Mouse (Mus musculus) MEL (cell line): ENCODE results near the gene Uba5. TPM values are rescaled to one million over a fixed set of nuclear protein-coding genes. Genes with fewer than 3 reads are reported as not detected.

Experiments used
- DNase-seq: peaks from one replicate; pipeline ENCODE4 v3.0.0; 2011; ENCODE audit warnings: low read depth, low spot score
- H3K27ac ChIP-seq: 2 replicates; pipeline ENCODE4 v1.5.1; 2012; ENCODE audit warnings: low read depth, mild to moderate bottlenecking, control low read depth, low read length, moderate library complexity; ENCODE audit not compliant: control insufficient read depth
- H3K27me3 ChIP-seq, 2 experiments: fragments of 150-350 bp in 1 of 2; sonication (generic) in 1 of 2; 2 replicates each; pipeline ENCODE4 v1.6.1; 2012; ENCODE audit warnings: low read length in 2 of 2, mild to moderate bottlenecking in 2 of 2, improper control_type of control experiment in 1 of 2, moderate library complexity in 1 of 2; ENCODE audit not compliant: insufficient read depth in 2 of 2, control insufficient read depth in 1 of 2
- H3K36me3 ChIP-seq, 2 experiments: 2 replicates each; pipeline ENCODE4 v1.6.1; 2012 to 2014; ENCODE audit warnings: low read length in 2 of 2, improper control_type of control experiment in 1 of 2, inconsistent platforms in 1 of 2, mild to moderate bottlenecking in 1 of 2; ENCODE audit not compliant: insufficient read depth in 2 of 2, control insufficient read depth in 1 of 2
- H3K4me1 ChIP-seq, 2 experiments: fragments of 150-350 bp in 1 of 2; sonication (generic) in 1 of 2; 2 replicates each; pipeline ENCODE4 v1.6.1; 2012; ENCODE audit warnings: low read length in 2 of 2, improper control_type of control experiment in 1 of 2, mild to moderate bottlenecking in 1 of 2; ENCODE audit not compliant: insufficient read depth in 2 of 2, control insufficient read depth in 1 of 2
- H3K4me3 ChIP-seq, 2 experiments: fragments of 150-350 bp in 1 of 2; sonication (generic) in 1 of 2; 2 replicates each; pipeline ENCODE4 v1.5.1; 2012; ENCODE audit warnings: low read depth in 2 of 2, low read length in 2 of 2, mild to moderate bottlenecking in 2 of 2, moderate library complexity in 2 of 2, control low read depth in 1 of 2, improper control_type of control experiment in 1 of 2; ENCODE audit not compliant: control insufficient read depth in 1 of 2, insufficient read depth in 1 of 2
- H3K79me2 ChIP-seq: 2 replicates; pipeline ENCODE4 v1.6.1; 2012; ENCODE audit warnings: mild to moderate bottlenecking, low read length, moderate library complexity; ENCODE audit not compliant: control insufficient read depth, poor library complexity, insufficient read depth
- H3K9ac ChIP-seq: 2 replicates; pipeline ENCODE4 v1.6.1; 2012; ENCODE audit warnings: low read depth, mild to moderate bottlenecking, control low read depth, low read length, moderate library complexity; ENCODE audit not compliant: control insufficient read depth, poor library complexity, severe bottlenecking
- H3K9me3 ChIP-seq: fragments of 150-350 bp; sonication (generic); replicated peaks from 2 replicates; pipeline ENCODE4 v1.6.1; 2012; ENCODE audit warnings: mild to moderate bottlenecking, low read length, improper control_type of control experiment, moderate library complexity; ENCODE audit not compliant: insufficient read depth
- BHLHE40 ChIP-seq: IDR thresholded peaks from 2 replicates; pipeline ENCODE4 v1.6.1; 2012; ENCODE audit warnings: low read depth, mild to moderate bottlenecking, inconsistent platforms, low read length, improper control_type of control experiment, borderline replicate concordance
- CTCF ChIP-seq, 3 experiments: IDR thresholded peaks in 2 of 3; conservative IDR thresholded peaks in 1 of 3; 2 replicates each; pipeline ENCODE4 v1.5.1; 2011 to 2012; ENCODE audit warnings: low read length in 3 of 3, low read depth in 2 of 3, mild to moderate bottlenecking in 2 of 3, improper control_type of control experiment in 1 of 3, inconsistent platforms in 1 of 3, mixed read lengths in 1 of 3, moderate library complexity in 1 of 3; ENCODE audit not compliant: control insufficient read depth in 1 of 3, insufficient read depth in 1 of 3, poor library complexity in 1 of 3, severe bottlenecking in 1 of 3
- E2F4 ChIP-seq: IDR thresholded peaks from 2 replicates; pipeline ENCODE4 v1.6.1; 2011; ENCODE audit warnings: low read depth, low read length, improper control_type of control experiment, borderline replicate concordance
- ELF1 ChIP-seq: IDR thresholded peaks from 2 replicates; pipeline ENCODE4 v1.6.1; 2014; ENCODE audit warnings: low read depth, mild to moderate bottlenecking, inconsistent platforms, low read length, improper control_type of control experiment, moderate library complexity
- EP300 ChIP-seq, 2 experiments: IDR thresholded peaks; 2 replicates each; pipeline ENCODE4 v1.6.1; 2011; ENCODE audit warnings: improper control_type of control experiment in 2 of 2, low read length in 2 of 2, low read depth in 1 of 2, mild to moderate bottlenecking in 1 of 2
- ETS1 ChIP-seq: IDR thresholded peaks from 2 replicates; pipeline ENCODE4 v1.6.1; 2012; ENCODE audit warnings: low read depth, mild to moderate bottlenecking, inconsistent platforms, low read length, improper control_type of control experiment, moderate library complexity
- GABPA ChIP-seq: IDR thresholded peaks from 2 replicates; pipeline ENCODE4 v1.6.1; 2012; ENCODE audit warnings: low read depth, mild to moderate bottlenecking, inconsistent platforms, low read length, improper control_type of control experiment, moderate library complexity
- HCFC1 ChIP-seq: IDR thresholded peaks from 2 replicates; pipeline ENCODE4 v1.6.1; 2012; ENCODE audit warnings: low read depth, mild to moderate bottlenecking, inconsistent platforms, low read length, improper control_type of control experiment, moderate library complexity
- MEF2A ChIP-seq: IDR thresholded peaks from 2 replicates; pipeline ENCODE4 v1.6.1; 2014; ENCODE audit warnings: low read depth, mild to moderate bottlenecking, inconsistent platforms, low read length, improper control_type of control experiment; ENCODE audit not compliant: poor library complexity, insufficient replicate concordance, severe bottlenecking; ENCODE audit errors: extremely low read depth
- MYC ChIP-seq: IDR thresholded peaks from 2 replicates; pipeline ENCODE4 v1.6.1; 2011; ENCODE audit warnings: low read depth, mild to moderate bottlenecking, low read length, improper control_type of control experiment, moderate library complexity
- NELFE ChIP-seq: IDR thresholded peaks from 2 replicates; pipeline ENCODE4 v1.6.1; 2011; ENCODE audit warnings: low read depth, low read length, improper control_type of control experiment
- POLR2A ChIP-seq, 2 experiments: IDR thresholded peaks; 2 replicates each; pipeline ENCODE4 v1.6.1; 2011 to 2012; ENCODE audit warnings: low read length in 2 of 2, mild to moderate bottlenecking in 2 of 2, control low read depth in 1 of 2, improper control_type of control experiment in 1 of 2, low read depth in 1 of 2, moderate library complexity in 1 of 2; ENCODE audit not compliant: control insufficient read depth in 1 of 2, insufficient read depth in 1 of 2, poor library complexity in 1 of 2
- POLR2AphosphoS2 ChIP-seq: IDR thresholded peaks from 2 replicates; pipeline ENCODE4 v1.6.1; 2011; ENCODE audit warnings: low read length, improper control_type of control experiment
- POLR2AphosphoS5 ChIP-seq: IDR thresholded peaks from 2 replicates; pipeline ENCODE4 v1.6.1; 2012; ENCODE audit warnings: low read depth, borderline replicate concordance, mild to moderate bottlenecking, inconsistent platforms, low read length, moderate library complexity, mixed read lengths
- SIN3A ChIP-seq: IDR thresholded peaks from 2 replicates; pipeline ENCODE4 v1.6.1; 2012; ENCODE audit warnings: low read length, improper control_type of control experiment, inconsistent platforms
- SMC3 ChIP-seq: IDR thresholded peaks from 2 replicates; pipeline ENCODE4 v1.6.1; 2011; ENCODE audit warnings: low read depth, low read length, improper control_type of control experiment
- TBP ChIP-seq: IDR thresholded peaks from 2 replicates; pipeline ENCODE4 v1.8.0; 2011; ENCODE audit warnings: low read depth, low read length, improper control_type of control experiment
- UBTF ChIP-seq: IDR thresholded peaks from 2 replicates; pipeline ENCODE4 v1.6.1; 2012; ENCODE audit warnings: low read depth, mild to moderate bottlenecking, inconsistent platforms, low read length, improper control_type of control experiment, moderate library complexity, borderline replicate concordance; ENCODE audit not compliant: insufficient read depth
- USF2 ChIP-seq, 2 experiments: IDR thresholded peaks; 2 replicates each; pipeline ENCODE4 v1.6.1; 2011 to 2012; ENCODE audit warnings: improper control_type of control experiment in 2 of 2, low read length in 2 of 2, borderline replicate concordance in 1 of 2, inconsistent platforms in 1 of 2, low read depth in 1 of 2, mild to moderate bottlenecking in 1 of 2; ENCODE audit not compliant: insufficient read depth in 1 of 2
- ZC3H11A ChIP-seq: IDR thresholded peaks from 2 replicates; pipeline ENCODE4 v1.6.1; 2012; ENCODE audit warnings: low read depth, mild to moderate bottlenecking, inconsistent platforms, low read length, improper control_type of control experiment
- polyA plus RNA-seq, 2 experiments: library from polyadenylated mRNA; stranded (reverse) in 1 of 2; unstranded in 1 of 2; fragments of >175 nt in 1 of 2; fragments of >200 nt in 1 of 2; gene quantifications; 2 replicates each; pipeline versions ENCODE4 v1.2.1 to v1.2.4; 2012; ENCODE audit warnings: low replicate concordance in 2 of 2, low read depth in 1 of 2; ENCODE audit not compliant: insufficient read length in 2 of 2, insufficient read depth in 1 of 2, missing spikeins in 1 of 2
- total RNA-seq: library from RNA; depleted of rRNA; stranded (reverse); fragments of 300-350 nt; gene quantifications from 2 replicates; pipeline ENCODE4 v1.2.3, GENCODE M21; 2012

Gene Uba5
- total and polyA plus RNA-seq, 3 experiments: 30.8 to 35.5 TPM; not detected in 1

DNA sequence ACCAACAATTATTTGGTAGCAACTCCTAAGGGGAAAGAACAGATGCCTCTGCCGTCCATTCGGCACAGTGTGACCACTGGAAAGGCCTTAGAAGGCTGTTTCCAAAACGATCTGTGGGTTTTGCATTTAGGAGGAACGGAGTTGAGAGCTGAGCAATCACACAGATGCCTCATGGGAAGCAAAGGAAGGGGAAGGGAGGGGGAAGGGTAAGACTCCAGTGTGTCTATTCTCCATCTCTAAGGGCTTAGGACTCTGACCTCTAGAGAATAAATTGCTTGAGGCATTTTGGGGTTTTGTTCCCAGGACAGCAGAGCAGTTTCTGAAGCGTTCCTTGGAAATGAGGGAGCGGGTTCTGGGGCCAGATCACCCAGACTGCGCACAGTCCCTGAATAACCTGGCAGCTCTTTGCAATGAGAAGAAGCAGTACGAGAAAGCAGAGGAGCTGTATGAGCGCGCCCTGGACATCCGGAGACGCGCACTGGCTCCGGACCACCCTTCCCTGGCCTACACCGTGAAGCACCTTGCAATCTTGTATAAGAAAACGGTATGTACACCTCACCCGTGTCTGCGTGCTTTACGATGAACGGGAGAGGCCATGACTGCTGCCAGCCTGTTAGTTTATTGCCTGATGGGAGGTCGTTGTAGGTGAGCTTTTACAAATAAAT is 23.8 kb downstream of the Uba5 start:
- Histone ChIP-seq H3K9ac (no peak overlapping the region), H3K4me1 (no peaks in the 10 kb centered on the region), H3K9me3 (no peaks in the 10 kb centered on the region), H3K4me3 (no peak overlapping the region), H3K27me3 (no peaks in the 10 kb centered on the region), H3K79me2 (no peaks in the 10 kb centered on the region), H3K36me3 (no peaks in the 10 kb centered on the region), H3K27ac (no peak overlapping the region)
- TF ChIP-seq CTCF (IDR thresholded peaks at IDR 0.05 in 2 of 3, conservative IDR thresholded peaks at IDR 0.05 in 1 of 3; ENCODE audit: control insufficient read depth in 1 of 3, insufficient read depth in 1 of 3, low read depth in 2 of 3, low read length in 3 of 3, poor library complexity in 1 of 3, severe bottlenecking in 1 of 3) (no peak), HCFC1 (no peak), EP300 (IDR thresholded peaks at IDR 0.05; ENCODE audit: low read depth in 1 of 2, low read length in 2 of 2) (no peak), POLR2AphosphoS2 (no peak), E2F4 (no peak), GABPA (no peak), TBP (no peak), POLR2A (IDR thresholded peaks at IDR 0.05; ENCODE audit: control insufficient read depth in 1 of 2, insufficient read depth in 1 of 2, low read depth in 1 of 2, low read length in 2 of 2, poor library complexity in 1 of 2) (no peak), SIN3A (no peak)
- no peak for DNase-seq

DNA sequence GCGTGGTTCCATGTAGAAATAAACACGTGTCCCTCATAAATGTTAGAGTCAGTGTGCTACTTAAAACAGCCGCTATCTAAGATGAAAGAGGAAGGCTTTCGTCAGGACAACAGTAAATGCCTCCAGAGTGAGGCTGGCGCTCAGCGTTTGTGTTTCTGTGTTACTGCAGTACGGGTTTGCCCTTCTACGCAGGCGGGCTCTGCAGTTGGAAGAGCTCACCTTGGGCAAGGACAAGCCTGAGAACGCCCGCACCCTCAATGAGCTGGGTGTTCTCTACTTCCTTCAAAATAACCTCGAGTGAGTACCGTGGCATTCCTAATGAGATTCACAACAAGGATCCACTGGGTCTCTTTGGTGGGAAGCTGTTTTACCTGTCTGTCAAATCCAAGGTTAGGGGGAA is 24.7 kb downstream of the Uba5 start:
- no peaks in the 10 kb centered on the region for H3K9me3 ChIP-seq
- no peaks in the 10 kb centered on the region for H3K79me2 ChIP-seq
- H3K9ac ChIP-seq: no peak overlapping the region
- H3K4me3 ChIP-seq: no peak overlapping the region
- no peaks in the 10 kb centered on the region for H3K4me1 ChIP-seq
- DNase-seq: no peak
- no peak overlapping the region for H3K27ac ChIP-seq
- no peaks in the 10 kb centered on the region for H3K27me3 ChIP-seq
- TF ChIP-seq NELFE (no peak), ETS1 (no peak), MYC (no peak), POLR2AphosphoS2 (no peak), POLR2AphosphoS5 (no peak), EP300 (IDR thresholded peaks at IDR 0.05; ENCODE audit: low read depth in 1 of 2, low read length in 2 of 2) (no peak), USF2 (IDR thresholded peaks at IDR 0.05; ENCODE audit: borderline replicate concordance in 1 of 2, insufficient read depth in 1 of 2, low read depth in 1 of 2, low read length in 2 of 2) (no peak), MEF2A (no peak), HCFC1 (no peak), CTCF (IDR thresholded peaks at IDR 0.05 in 2 of 3, conservative IDR thresholded peaks at IDR 0.05 in 1 of 3; ENCODE audit: control insufficient read depth in 1 of 3, insufficient read depth in 1 of 3, low read depth in 2 of 3, low read length in 3 of 3, poor library complexity in 1 of 3, severe bottlenecking in 1 of 3) (no peak), GABPA (no peak), POLR2A (IDR thresholded peaks at IDR 0.05; ENCODE audit: control insufficient read depth in 1 of 2, insufficient read depth in 1 of 2, low read depth in 1 of 2, low read length in 2 of 2, poor library complexity in 1 of 2) (no peak), ELF1 (no peak), ZC3H11A (no peak), UBTF (no peak), SMC3 (no peak), BHLHE40 (no peak), TBP (no peak)
- H3K36me3 ChIP-seq: no peaks in the 10 kb centered on the region
